Mouse (Mus musculus): ENCODE data around the gene Nudt3. TPM values are rescaled to one million over a fixed set of nuclear protein-coding genes. Genes with fewer than 3 reads are reported as not detected.

The Nudt3 gene
- polyA plus RNA-seq, 2 experiments: 10.7 to 20.9 TPM

- Histone ChIP-seq H3K27me3 (ENCODE audit: control insufficient read depth, insufficient read depth, low read length) (no peaks in the 10 kb centered on the region), H3K4me2 (ENCODE audit: low read depth) (peak overlapping the region; percentile 77), H3K9ac (replicated peaks) (peak overlapping the region; percentile 76), H3K27ac (peak overlapping the region; percentile 37; the same call in 1 of the 2 replicates), H3K36me3 (replicated peaks; ENCODE audit: control insufficient read depth, insufficient read depth, low read depth) (no peaks in the 10 kb centered on the region), H3K9me3 (ENCODE audit: control insufficient read depth, low read length) (no peaks in the 10 kb centered on the region), H3K4me3 (ENCODE audit: insufficient read depth in 1 of 2, low read depth in 2 of 2, low read length in 2 of 2) (peak overlapping the region; percentile 88 to 98), H3K4me1 (replicated peaks; ENCODE audit: control insufficient read depth in 2 of 2, insufficient read depth in 2 of 2, low read length in 1 of 2) (peaks cover 0 to 22% of the 10 kb centered on the region in 2 experiments; a peak in 2 of 4 replicates)
- TF ChIP-seq CTCF (IDR thresholded peaks at IDR 0.05; ENCODE audit: low read depth) (no peak), EP300 (IDR thresholded peaks at IDR 0.05; ENCODE audit: low read depth) (no peak)
- ATAC-seq (ENCODE audit: insufficient read depth) (no peak), DNase-seq (ENCODE audit: low read depth in 3 of 3, low spot score in 3 of 3) (no peak)
- 3% methylated on average over 23 of the region's 23 CpGs for WGBS (ENCODE audit: insufficient replicate concordance)
Measured at GRCm38 (mm10) chr17:27621705-27622531, 1.4 kb downstream of the Nudt3 start.

DNA sequence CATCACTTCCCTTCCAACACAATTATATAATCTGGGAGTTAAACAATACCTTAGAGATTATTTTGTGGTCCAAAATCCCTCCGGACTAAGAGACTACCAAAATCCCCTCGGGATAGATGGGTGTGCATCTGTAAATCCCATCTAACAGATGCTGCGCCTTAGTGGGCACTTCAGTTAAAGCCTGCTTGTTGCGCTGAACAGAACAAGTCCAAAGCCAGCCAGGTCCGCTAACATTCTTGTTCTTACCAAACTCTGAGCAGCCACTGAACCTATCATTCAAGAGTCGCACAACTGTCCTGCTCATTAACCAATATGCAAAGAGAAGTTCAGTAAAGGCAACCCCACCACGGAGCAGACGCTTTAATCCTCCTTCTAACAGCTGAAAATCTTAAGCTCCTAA lies 2.1 kb downstream of the Nudt3 start:
- H3K36me3 ChIP-seq (replicated peaks; ENCODE audit: control insufficient read depth, insufficient read depth, low read depth): no peaks in the 10 kb centered on the region
- peaks cover 0 to 22% of the 10 kb centered on the region in 2 experiments; a peak in 2 of 4 replicates for H3K4me1 ChIP-seq (replicated peaks; ENCODE audit: control insufficient read depth in 2 of 2, insufficient read depth in 2 of 2, low read length in 1 of 2)
- DNase-seq (ENCODE audit: low read depth in 3 of 3, low spot score in 3 of 3): no peak
- H3K27ac ChIP-seq: no peak overlapping the region
- 63% methylated on average over 8 of the region's 8 CpGs for WGBS (ENCODE audit: insufficient replicate concordance)
- TF ChIP-seq EP300 (IDR thresholded peaks at IDR 0.05; ENCODE audit: low read depth) (no peak), CTCF (IDR thresholded peaks at IDR 0.05; ENCODE audit: low read depth) (no peak)
- no peak for ATAC-seq (ENCODE audit: insufficient read depth)
- peak overlapping the region; percentile 77 for H3K4me2 ChIP-seq (ENCODE audit: low read depth)
- H3K9me3 ChIP-seq (ENCODE audit: control insufficient read depth, low read length): no peaks in the 10 kb centered on the region
- H3K9ac ChIP-seq (replicated peaks): no peak overlapping the region
- no peaks in the 10 kb centered on the region for H3K27me3 ChIP-seq (ENCODE audit: control insufficient read depth, insufficient read depth, low read length)
- peak overlapping the region; percentile 4 to 98; a peak in 2 of 4 replicates for H3K4me3 ChIP-seq (ENCODE audit: insufficient read depth in 1 of 2, low read depth in 2 of 2, low read length in 2 of 2)

DNA sequence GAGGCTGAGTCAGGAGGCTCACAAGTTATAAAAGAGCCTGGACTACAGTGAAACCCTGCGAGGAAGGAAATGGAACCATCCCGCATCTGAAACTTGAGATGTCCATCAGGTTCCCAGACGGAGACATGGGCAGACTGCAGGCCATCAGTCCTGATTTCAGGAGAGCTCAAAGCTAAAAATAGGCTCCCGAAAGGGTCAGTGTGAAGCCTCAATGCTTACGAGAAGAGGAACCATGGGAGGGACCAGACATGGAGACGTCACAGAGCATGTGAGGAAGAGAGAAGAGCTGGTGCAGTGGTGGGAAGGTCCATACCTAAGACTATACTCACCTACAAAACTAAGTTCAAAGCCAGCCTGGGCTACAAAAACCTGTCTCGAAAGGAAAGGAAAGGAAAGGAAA lies 7.9 kb downstream of the Nudt3 start:
- DNase-seq (ENCODE audit: low read depth in 3 of 3, low spot score in 3 of 3): no peak
- TF ChIP-seq EP300 (IDR thresholded peaks at IDR 0.05; ENCODE audit: low read depth): no peak
- no peak for TF ChIP-seq CTCF (IDR thresholded peaks at IDR 0.05; ENCODE audit: low read depth)
- no peaks in the 10 kb centered on the region for H3K36me3 ChIP-seq (replicated peaks; ENCODE audit: control insufficient read depth, insufficient read depth, low read depth)
- H3K4me1 ChIP-seq (replicated peaks; ENCODE audit: control insufficient read depth in 2 of 2, insufficient read depth in 2 of 2, low read length in 1 of 2): peaks cover 12 to 23% of the 10 kb centered on the region in 2 experiments
- no peak overlapping the region for H3K4me3 ChIP-seq (ENCODE audit: insufficient read depth in 1 of 2, low read depth in 2 of 2, low read length in 2 of 2)
- no peaks in the 10 kb centered on the region for H3K9me3 ChIP-seq (ENCODE audit: control insufficient read depth, low read length)
- no peak overlapping the region for H3K4me2 ChIP-seq (ENCODE audit: low read depth)
- H3K9ac ChIP-seq (replicated peaks): no peak overlapping the region
- ATAC-seq (ENCODE audit: insufficient read depth): no peak
- H3K27ac ChIP-seq: no peak overlapping the region
- 57% methylated on average over 7 of the region's 7 CpGs for WGBS (ENCODE audit: insufficient replicate concordance)
- H3K27me3 ChIP-seq (ENCODE audit: control insufficient read depth, insufficient read depth, low read length): no peaks in the 10 kb centered on the region

DNA sequence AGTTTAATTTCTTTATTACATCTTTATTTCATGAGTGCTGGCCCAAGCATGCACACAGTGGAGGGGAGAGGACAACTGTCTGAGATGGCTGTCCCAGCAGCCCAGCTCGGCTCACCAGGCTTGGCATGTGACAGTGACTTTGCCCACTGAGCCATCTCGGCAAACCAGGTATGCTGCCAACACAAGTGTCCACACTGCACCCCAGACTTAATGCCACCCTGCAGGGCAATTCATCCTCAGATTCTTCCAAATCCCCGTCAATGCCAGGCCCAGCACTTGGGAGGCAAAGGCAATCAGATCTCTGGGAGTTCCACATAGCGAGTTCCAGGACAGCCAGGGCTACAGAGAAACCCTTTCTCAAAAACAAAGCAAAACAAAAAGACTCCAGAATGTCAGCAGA lies 10.3 kb downstream of the Nudt3 start:
- DNase-seq (ENCODE audit: low read depth in 3 of 3, low spot score in 3 of 3): no peak
- Histone ChIP-seq H3K9me3 (ENCODE audit: control insufficient read depth, low read length) (no peaks in the 10 kb centered on the region), H3K27ac (no peak overlapping the region), H3K4me2 (ENCODE audit: low read depth) (no peak overlapping the region), H3K36me3 (replicated peaks; ENCODE audit: control insufficient read depth, insufficient read depth, low read depth) (no peaks in the 10 kb centered on the region), H3K27me3 (ENCODE audit: control insufficient read depth, insufficient read depth, low read length) (no peaks in the 10 kb centered on the region), H3K9ac (replicated peaks) (no peak overlapping the region), H3K4me1 (replicated peaks; ENCODE audit: control insufficient read depth in 2 of 2, insufficient read depth in 2 of 2, low read length in 1 of 2) (peaks cover 12 to 21% of the 10 kb centered on the region in 2 experiments), H3K4me3 (ENCODE audit: insufficient read depth in 1 of 2, low read depth in 2 of 2, low read length in 2 of 2) (no peak overlapping the region)
- 66% methylated on average over 4 of the region's 4 CpGs for WGBS (ENCODE audit: insufficient replicate concordance)
- no peak for ATAC-seq (ENCODE audit: insufficient read depth)
- TF ChIP-seq EP300 (IDR thresholded peaks at IDR 0.05; ENCODE audit: low read depth): no peak
- TF ChIP-seq CTCF (IDR thresholded peaks at IDR 0.05; ENCODE audit: low read depth): no peak

DNA sequence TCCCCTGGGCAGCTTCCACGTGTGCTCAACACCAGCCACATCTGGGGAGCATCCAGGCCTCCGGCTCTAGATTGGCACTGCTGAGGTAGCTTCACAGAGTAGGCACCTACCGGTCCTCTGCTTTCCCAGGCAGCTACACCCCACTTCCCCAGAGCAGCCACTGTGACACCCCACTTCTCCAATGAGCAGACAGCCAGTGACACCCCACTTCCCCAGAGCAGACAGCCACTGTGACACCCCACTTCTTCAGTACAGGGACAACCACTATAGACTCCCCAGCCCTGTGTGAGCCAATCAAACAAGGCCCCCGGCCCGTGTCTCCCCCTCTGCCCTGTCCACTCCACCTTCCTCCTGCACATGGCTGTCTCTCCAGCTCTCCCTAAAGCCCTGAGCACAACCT lies 11.3 kb downstream of the Nudt3 start:
- peaks cover 12 to 21% of the 10 kb centered on the region in 2 experiments for H3K4me1 ChIP-seq (replicated peaks; ENCODE audit: control insufficient read depth in 2 of 2, insufficient read depth in 2 of 2, low read length in 1 of 2)
- H3K4me2 ChIP-seq (ENCODE audit: low read depth): no peak overlapping the region
- DNase-seq (ENCODE audit: low read depth in 3 of 3, low spot score in 3 of 3) (no peak), ATAC-seq (ENCODE audit: insufficient read depth) (no peak)
- TF ChIP-seq EP300 (IDR thresholded peaks at IDR 0.05; ENCODE audit: low read depth) (no peak), CTCF (IDR thresholded peaks at IDR 0.05; ENCODE audit: low read depth) (no peak)
- H3K27me3 ChIP-seq (ENCODE audit: control insufficient read depth, insufficient read depth, low read length): no peaks in the 10 kb centered on the region
- WGBS (ENCODE audit: insufficient replicate concordance): 52% methylated on average over 5 of the region's 5 CpGs
- H3K36me3 ChIP-seq (replicated peaks; ENCODE audit: control insufficient read depth, insufficient read depth, low read depth): no peaks in the 10 kb centered on the region
- H3K27ac ChIP-seq: no peak overlapping the region
- H3K4me3 ChIP-seq (ENCODE audit: insufficient read depth in 1 of 2, low read depth in 2 of 2, low read length in 2 of 2): no peak overlapping the region
- H3K9me3 ChIP-seq (ENCODE audit: control insufficient read depth, low read length): no peaks in the 10 kb centered on the region
- no peak overlapping the region for H3K9ac ChIP-seq (replicated peaks)
